Mouse (Mus musculus): ENCODE results near the gene Sod3.

The Sod3 gene

GRCm38 (mm10) chr5:52375847-52376246 lies 12.3 kb downstream of the Sod3 start:
- no peak for DNase-seq (ENCODE audit: low spot score)

- DNase-seq (ENCODE audit: low spot score) = no peak
These were observed 19.2 kb downstream of the Sod3 start for GRCm38 (mm10) chr5:52382837-52383236.

- no peak for DNase-seq (ENCODE audit: low spot score)
These were observed 20.2 kb downstream of the Sod3 start for GRCm38 (mm10) chr5:52383748-52384147.

GRCm38 (mm10) chr5:52386016-52386415 lies 22.4 kb downstream of the Sod3 start:
- DNase-seq (ENCODE audit: low spot score) = no peak

GRCm38 (mm10) chr5:52388092-52388749 lies 24.6 kb downstream of the Sod3 start:
- DNase-seq (ENCODE audit: low spot score) = no peak

- no peak for DNase-seq (ENCODE audit: low spot score)
These were observed 26.8 kb downstream of the Sod3 start for GRCm38 (mm10) chr5:52390381-52390780.

GRCm38 (mm10) chr5:52391471-52391870 lies 27.9 kb downstream of the Sod3 start:
- DNase-seq (ENCODE audit: low spot score) = no peak

GRCm38 (mm10) chr5:52393756-52394155 lies 30.2 kb downstream of the Sod3 start:
- no peak for DNase-seq (ENCODE audit: low spot score)

GRCm38 (mm10) chr5:52404373-52404772 lies 40.8 kb downstream of the Sod3 start:
- DNase-seq (ENCODE audit: low spot score) = no peak

GRCm38 (mm10) chr5:52408668-52409315 lies 45.2 kb downstream of the Sod3 start:
- no peak for DNase-seq (ENCODE audit: low spot score)

- DNase-seq (ENCODE audit: low spot score) = no peak
These were observed 46.6 kb downstream of the Sod3 start for GRCm38 (mm10) chr5:52410197-52410596.

GRCm38 (mm10) chr5:52411567-52411966 lies 48.0 kb downstream of the Sod3 start:
- no peak for DNase-seq (ENCODE audit: low spot score)

- no peak for DNase-seq (ENCODE audit: low spot score)
These were observed 51.6 kb downstream of the Sod3 start for GRCm38 (mm10) chr5:52415193-52415592.

- DNase-seq (ENCODE audit: low spot score) = no peak
These were observed 52.3 kb downstream of the Sod3 start for GRCm38 (mm10) chr5:52415917-52416316.

- no peak for DNase-seq (ENCODE audit: low spot score)
These were observed 52.9 kb downstream of the Sod3 start for GRCm38 (mm10) chr5:52416485-52416884.

Data from lung, postnatal 25 days (tissue).